Mouse (Mus musculus) intestine, embryonic 15.5 days (tissue): ENCODE data around the gene Hdac4. TPM values are rescaled to one million over a fixed set of nuclear protein-coding genes. Genes with fewer than 3 reads are reported as not detected.

Experiments used
- ATAC-seq: fragments of 200-750 bp; cut with Nextera tagmentation; 2 replicates; pipeline ENCODE4 v1.8.0; 2017; ENCODE audit warnings: moderate TSS enrichment, moderate library complexity
- H3K27ac ChIP-seq: fragments of 300-500 bp; sonication (generic); 2 replicates; pipeline ENCODE4 v1.5.1; 2015; ENCODE audit warnings: mild to moderate bottlenecking, inconsistent platforms
- H3K27me3 ChIP-seq: fragments of 300-500 bp; sonication (generic); replicated peaks from 2 replicates; pipeline ENCODE4 v1.6.1; 2015; ENCODE audit warnings: inconsistent platforms
- H3K36me3 ChIP-seq: fragments of 300-500 bp; sonication (generic); 2 replicates; pipeline ENCODE4 v1.6.1; 2015; ENCODE audit warnings: inconsistent platforms
- H3K4me1 ChIP-seq: fragments of 300-500 bp; sonication (generic); replicated peaks from 2 replicates; pipeline ENCODE4 v1.6.1; 2015; ENCODE audit warnings: inconsistent platforms
- H3K4me2 ChIP-seq: fragments of 300-500 bp; sonication (generic); replicated peaks from 2 replicates; pipeline ENCODE4 v1.6.1; 2015; ENCODE audit warnings: mild to moderate bottlenecking, inconsistent platforms
- H3K4me3 ChIP-seq: fragments of 300-500 bp; sonication (generic); replicated peaks from 2 replicates; pipeline ENCODE4 v1.5.1; 2015; ENCODE audit warnings: inconsistent platforms
- H3K9ac ChIP-seq: fragments of 300-500 bp; sonication (generic); 2 replicates; pipeline ENCODE4 v1.6.1; 2015; ENCODE audit warnings: inconsistent platforms
- H3K9me3 ChIP-seq: fragments of 300-500 bp; sonication (generic); 2 replicates; pipeline ENCODE4 v1.6.1; 2016; ENCODE audit warnings: inconsistent platforms
- WGBS: fragments of 180-500 bp; shearing (Covaris S2); methylation state at CpG from one replicate; pipeline ENCODE4 v1.1.7; 2015; 5-methylcytosine and 5-hydroxymethylcytosine counted together
- polyA plus RNA-seq: library from polyadenylated mRNA; unstranded; fragments of >200 nt; fragmentation: Nextera tagmentation; extraction: Ambion mirVana; gene quantifications from 2 replicates; pipeline ENCODE4 v1.2.1, GENCODE M21; 2015

Gene Hdac4
- polyA plus RNA-seq, 1 experiment from 2014 or later = 12.5 TPM

DNA sequence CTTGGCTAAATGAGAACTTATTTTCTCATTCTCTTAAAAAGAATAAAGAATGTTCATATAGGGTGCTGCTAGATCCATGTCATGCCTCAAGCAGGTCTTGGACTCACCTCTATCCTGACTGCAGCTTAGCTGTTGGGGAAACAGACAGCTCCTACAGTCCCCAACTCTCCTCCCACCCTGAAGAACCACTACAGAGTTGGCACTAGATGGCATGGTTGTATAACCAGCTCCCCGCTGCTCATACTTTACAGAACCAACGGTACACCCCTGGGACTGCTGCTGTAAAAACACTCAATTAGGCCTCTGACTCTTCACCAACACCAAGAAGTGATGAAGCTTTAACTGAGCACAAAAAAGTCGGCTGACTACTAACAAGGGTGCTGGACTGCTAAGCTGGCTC is 235.6 kb downstream of the Hdac4 start:
- no peak for ATAC-seq
- Histone ChIP-seq H3K9ac (no peak overlapping the region), H3K4me2 (no peak overlapping the region), H3K27ac (no peak overlapping the region), H3K4me1 (no peaks in the 10 kb centered on the region), H3K36me3 (peaks cover 11% of the 10 kb centered on the region), H3K27me3 (no peaks in the 10 kb centered on the region), H3K9me3 (no peaks in the 10 kb centered on the region), H3K4me3 (no peak overlapping the region)
- WGBS = 81% methylated on average over 3 of the region's 3 CpGs

DNA sequence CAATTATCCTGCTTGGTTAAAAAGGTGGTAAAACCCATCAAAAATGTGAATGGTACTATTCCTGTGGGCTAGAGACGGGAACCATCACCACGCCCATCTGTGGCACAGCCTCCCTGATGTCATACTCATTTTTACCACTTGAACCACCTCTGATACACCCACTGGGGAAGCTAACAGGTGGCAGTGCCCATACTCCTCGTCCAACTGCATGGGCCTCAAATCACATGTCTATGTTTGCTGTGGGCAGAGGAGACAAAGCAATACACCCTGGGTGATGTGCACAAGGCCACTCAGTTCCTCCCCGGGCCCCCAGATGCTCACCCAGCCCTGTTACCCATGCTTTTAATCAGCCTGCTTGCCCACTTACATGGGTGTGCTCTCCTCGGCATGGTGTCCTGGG is 236.5 kb downstream of the Hdac4 start:
- H3K27ac ChIP-seq = no peak overlapping the region
- H3K9me3 ChIP-seq = no peaks in the 10 kb centered on the region
- H3K4me1 ChIP-seq = no peaks in the 10 kb centered on the region
- no peaks in the 10 kb centered on the region for H3K27me3 ChIP-seq
- WGBS = 89% methylated on average over 5 of the region's 5 CpGs
- no peak overlapping the region for H3K9ac ChIP-seq
- no peak overlapping the region for H3K4me2 ChIP-seq
- peaks cover 15% of the 10 kb centered on the region for H3K36me3 ChIP-seq
- no peak for ATAC-seq
- H3K4me3 ChIP-seq = no peak overlapping the region

DNA sequence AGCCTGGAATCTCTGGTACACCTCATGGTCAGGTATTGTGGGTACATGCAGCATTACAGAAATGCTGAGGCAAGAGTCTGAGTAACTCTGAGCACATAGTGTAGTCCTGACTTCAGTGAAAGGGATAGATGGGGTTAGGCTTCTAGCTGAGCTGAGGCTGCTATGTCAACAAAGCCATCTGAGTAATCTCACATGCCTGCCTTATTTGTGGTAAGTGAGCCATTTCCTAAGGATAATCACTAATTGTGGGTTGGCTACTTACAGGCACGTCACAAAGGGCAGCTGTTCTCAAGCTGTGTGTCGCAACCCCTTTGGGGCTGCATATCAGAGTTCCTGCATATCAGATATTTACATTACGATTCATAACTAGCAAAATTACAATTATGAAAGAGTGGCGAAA is 239.3 kb downstream of the Hdac4 start:
- H3K36me3 ChIP-seq = peaks cover 13% of the 10 kb centered on the region; the same call in 1 of the 2 replicates
- no peak overlapping the region for H3K9ac ChIP-seq
- H3K4me1 ChIP-seq = no peaks in the 10 kb centered on the region

DNA sequence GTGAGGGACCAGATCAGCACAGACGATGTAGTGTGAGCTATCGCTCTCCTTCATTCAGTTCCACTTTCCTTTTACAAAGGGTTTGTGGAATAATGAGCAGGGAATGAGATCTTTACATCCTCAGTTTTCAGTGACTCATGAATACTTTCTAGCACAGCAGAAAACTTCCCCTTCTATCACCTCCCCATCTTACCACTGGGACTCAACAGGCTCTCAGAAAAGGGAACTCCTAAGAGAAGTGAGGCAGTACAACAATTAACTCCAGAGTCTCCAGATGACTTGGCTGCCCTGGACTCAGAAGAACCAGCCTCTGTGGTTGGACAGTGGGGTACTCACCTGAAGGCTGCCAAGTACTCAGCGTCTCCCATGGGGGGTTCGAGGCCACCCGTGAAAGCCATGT is 240.5 kb downstream of the Hdac4 start:
- Histone ChIP-seq H3K9me3 (no peaks in the 10 kb centered on the region), H3K4me2 (no peak overlapping the region), H3K4me1 (no peaks in the 10 kb centered on the region), H3K27ac (no peak overlapping the region), H3K9ac (no peak overlapping the region), H3K36me3 (peaks cover 7% of the 10 kb centered on the region; the same call in 1 of the 2 replicates), H3K4me3 (no peak overlapping the region), H3K27me3 (no peaks in the 10 kb centered on the region)
- ATAC-seq = no peak
- 98% methylated on average over 5 of the region's 5 CpGs for WGBS

More for the DNA sequence above, 239.3 kb downstream of the Hdac4 start:
- no peak for ATAC-seq
- Histone ChIP-seq H3K4me3 (no peak overlapping the region), H3K27ac (no peak overlapping the region), H3K4me2 (no peak overlapping the region), H3K27me3 (no peaks in the 10 kb centered on the region), H3K9me3 (no peaks in the 10 kb centered on the region)
- whole genome bisulfite sequencing = 68% methylated on average over 4 of the region's 4 CpGs

DNA sequence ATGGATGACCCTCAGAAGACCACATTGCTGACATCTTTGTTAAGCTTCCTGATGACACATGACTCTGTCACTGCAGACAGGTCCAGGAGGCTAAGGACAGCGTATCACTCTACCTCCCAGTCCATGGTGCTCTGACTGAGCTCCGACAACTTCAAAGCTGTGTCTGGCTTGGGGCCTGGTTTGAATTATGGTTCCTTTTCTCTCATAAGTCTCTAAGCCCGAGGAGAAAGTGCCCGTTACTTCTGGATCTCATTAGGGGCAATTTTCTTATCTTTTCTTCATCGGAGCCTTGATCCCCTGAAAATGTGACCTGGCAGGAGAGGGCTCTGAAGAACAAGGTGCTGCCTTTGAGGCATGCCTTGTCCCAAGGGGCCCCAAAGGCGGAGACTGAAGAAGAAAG is 242.6 kb downstream of the Hdac4 start:
- Histone ChIP-seq H3K9me3 (no peaks in the 10 kb centered on the region), H3K9ac (no peak overlapping the region), H3K4me3 (no peak overlapping the region), H3K27me3 (no peaks in the 10 kb centered on the region), H3K27ac (no peak overlapping the region), H3K4me2 (no peak overlapping the region), H3K4me1 (no peaks in the 10 kb centered on the region), H3K36me3 (peaks cover 7% of the 10 kb centered on the region; the same call in 1 of the 2 replicates)
- ATAC-seq = no peak
- WGBS = 75% methylated on average over 6 of the region's 6 CpGs

DNA sequence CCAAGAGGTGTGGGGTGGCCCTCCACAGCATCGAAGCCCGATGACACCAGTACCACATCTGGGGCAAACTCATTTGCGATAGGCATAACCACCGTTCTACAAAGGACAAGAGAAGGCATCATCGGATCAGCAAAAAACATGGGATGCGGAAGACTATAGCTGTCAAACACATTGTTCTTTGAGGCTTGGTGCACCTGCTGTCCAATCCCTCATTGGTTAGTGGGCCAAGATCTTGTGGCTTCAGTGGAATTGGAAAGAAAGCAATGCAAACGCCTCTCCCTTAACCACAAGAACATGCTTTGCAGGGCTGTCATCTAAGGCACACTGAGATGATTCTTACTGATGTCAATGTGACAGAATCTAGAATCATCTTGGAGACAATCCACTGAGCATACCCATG is 248.1 kb downstream of the Hdac4 start:
- Histone ChIP-seq H3K4me2 (no peak overlapping the region), H3K4me3 (no peak overlapping the region), H3K9me3 (no peaks in the 10 kb centered on the region), H3K36me3 (peaks cover 3% of the 10 kb centered on the region; the same call in 1 of the 2 replicates), H3K27ac (no peak overlapping the region), H3K4me1 (no peaks in the 10 kb centered on the region), H3K9ac (no peak overlapping the region), H3K27me3 (no peaks in the 10 kb centered on the region)
- 97% methylated on average over 7 of the region's 7 CpGs for WGBS
- ATAC-seq = no peak

DNA sequence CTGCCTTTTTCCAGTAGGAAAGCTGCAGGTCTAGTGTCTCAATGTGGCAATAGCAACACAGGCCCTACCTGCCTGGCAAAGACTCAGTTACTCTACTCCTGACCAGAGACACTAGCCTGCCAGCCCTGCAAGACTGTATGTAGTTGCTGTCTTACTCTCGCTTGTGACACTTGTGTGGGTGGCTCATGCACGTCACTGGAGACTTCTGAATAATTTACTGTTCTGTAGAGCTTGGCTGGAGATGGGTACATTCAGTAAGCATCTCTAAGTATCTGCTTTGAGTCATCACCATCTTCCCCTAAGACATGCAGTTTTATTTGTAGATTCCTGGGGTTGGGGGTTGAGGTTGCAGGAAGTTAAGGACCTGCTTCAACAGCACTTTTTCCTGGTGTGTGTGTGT is 252.9 kb downstream of the Hdac4 start:
- no peaks in the 10 kb centered on the region for H3K9me3 ChIP-seq
- ATAC-seq = no peak
- WGBS = 76% methylated on average over 2 of the region's 2 CpGs
- H3K36me3 ChIP-seq = peaks cover 3% of the 10 kb centered on the region; the same call in 1 of the 2 replicates
- H3K4me3 ChIP-seq = no peak overlapping the region
- no peak overlapping the region for H3K27ac ChIP-seq
- no peaks in the 10 kb centered on the region for H3K27me3 ChIP-seq
- no peak overlapping the region for H3K9ac ChIP-seq
- no peak overlapping the region for H3K4me2 ChIP-seq
- no peaks in the 10 kb centered on the region for H3K4me1 ChIP-seq

DNA sequence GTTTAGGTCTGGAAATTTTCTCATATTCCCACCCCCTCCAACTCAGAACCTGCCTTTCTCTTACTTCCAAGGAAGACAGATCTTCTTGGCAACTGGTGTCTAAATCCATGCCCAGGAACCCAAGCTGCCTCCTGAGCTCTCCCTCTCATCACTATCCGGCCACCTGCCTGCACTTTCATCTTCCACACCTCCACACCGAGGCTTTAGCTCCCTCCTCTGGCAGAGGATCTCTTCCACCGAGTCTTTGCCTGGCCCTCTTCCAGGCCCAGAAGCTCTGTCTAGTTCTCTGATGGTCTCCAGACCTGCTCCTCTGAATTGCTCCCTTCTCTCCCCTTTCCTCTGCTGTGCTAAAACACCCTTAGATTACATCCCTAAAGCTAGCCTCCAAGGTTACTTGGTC is 253.5 kb downstream of the Hdac4 start:
- Histone ChIP-seq H3K27ac (no peak overlapping the region), H3K36me3 (peaks cover 3% of the 10 kb centered on the region; the same call in 1 of the 2 replicates), H3K27me3 (no peaks in the 10 kb centered on the region), H3K9me3 (no peaks in the 10 kb centered on the region), H3K4me3 (no peak overlapping the region), H3K9ac (no peak overlapping the region), H3K4me2 (no peak overlapping the region), H3K4me1 (no peaks in the 10 kb centered on the region)
- ATAC-seq = no peak
- 50% methylated on average over 3 of the region's 3 CpGs for WGBS

DNA sequence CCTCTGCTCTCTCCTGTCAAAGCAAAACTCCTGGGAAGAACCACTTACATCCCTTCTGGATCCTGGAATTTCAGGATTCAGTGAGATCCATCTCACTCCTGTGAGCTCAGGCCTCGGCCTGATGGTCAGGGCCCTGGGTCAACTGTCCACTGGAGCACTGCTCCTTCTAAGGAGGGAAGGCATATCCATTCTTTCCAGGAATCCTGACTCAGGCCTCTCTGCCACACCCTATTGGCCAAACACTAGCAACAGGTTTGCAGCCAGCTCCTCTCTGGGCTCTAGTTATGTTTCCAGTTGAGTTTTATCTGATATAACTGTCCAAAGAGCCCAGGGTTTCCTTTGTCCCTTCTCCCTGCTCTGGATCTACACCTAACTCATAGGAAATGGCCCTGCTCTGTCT is 254.4 kb downstream of the Hdac4 start:
- H3K9me3 ChIP-seq = no peaks in the 10 kb centered on the region

DNA sequence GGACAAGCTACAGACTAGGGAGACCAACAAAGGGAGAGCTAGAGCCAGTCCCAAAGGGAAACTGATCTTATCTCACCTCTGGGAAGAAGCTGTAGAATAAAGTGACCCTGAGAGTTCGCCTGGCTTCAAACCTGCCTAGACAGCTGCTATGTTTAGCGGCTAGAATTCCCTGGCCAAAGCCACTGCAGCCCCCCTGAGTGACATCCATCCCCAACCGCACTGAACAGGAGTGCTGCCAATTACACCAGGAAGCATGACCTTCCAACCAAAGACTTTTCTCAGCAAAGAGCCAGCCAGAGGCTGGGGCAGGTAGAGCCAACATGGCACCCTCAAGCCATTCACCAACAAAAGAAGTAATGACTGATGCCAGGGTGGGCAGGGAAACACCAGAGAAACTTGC is 260.3 kb downstream of the Hdac4 start:
- no peak overlapping the region for H3K27ac ChIP-seq
- H3K9ac ChIP-seq = no peak overlapping the region
- no peaks in the 10 kb centered on the region for H3K9me3 ChIP-seq
- H3K36me3 ChIP-seq = no peaks in the 10 kb centered on the region
- no peak overlapping the region for H3K4me3 ChIP-seq
- no peaks in the 10 kb centered on the region for H3K4me1 ChIP-seq
- no peak for ATAC-seq
- 85% methylated on average over 3 of the region's 3 CpGs for WGBS
- no peak overlapping the region for H3K4me2 ChIP-seq
- H3K27me3 ChIP-seq = no peaks in the 10 kb centered on the region

More for the DNA sequence above, 254.4 kb downstream of the Hdac4 start:
- Histone ChIP-seq H3K36me3 (peaks cover 3% of the 10 kb centered on the region; the same call in 1 of the 2 replicates), H3K4me1 (no peaks in the 10 kb centered on the region), H3K27me3 (no peaks in the 10 kb centered on the region), H3K27ac (no peak overlapping the region), H3K4me2 (no peak overlapping the region), H3K4me3 (no peak overlapping the region), H3K9ac (no peak overlapping the region)
- 95% methylated on average over 1 of the region's 1 CpGs for WGBS
- ATAC-seq = no peak

DNA sequence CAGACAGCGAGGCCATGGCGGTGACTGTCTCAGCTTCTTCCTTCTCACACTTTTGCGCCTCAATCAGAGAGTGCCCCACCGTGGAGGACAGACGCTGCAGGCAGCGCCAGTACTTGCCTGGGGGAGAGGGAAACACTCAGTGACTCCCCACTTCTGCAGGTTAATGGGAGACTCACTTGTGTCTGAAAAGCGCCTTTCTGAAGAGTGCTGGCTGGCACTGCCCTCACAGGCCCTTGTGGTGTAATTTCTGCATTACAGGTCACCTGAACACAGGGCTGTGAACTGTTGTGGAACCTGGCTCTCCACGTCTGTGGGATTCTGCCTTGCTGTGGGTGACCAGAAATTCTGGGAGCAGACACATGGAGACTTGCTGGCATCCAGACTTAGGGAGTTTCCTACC is 261.8 kb downstream of the Hdac4 start:
- H3K36me3 ChIP-seq = no peaks in the 10 kb centered on the region
- 92% methylated on average over 8 of the region's 8 CpGs for WGBS

DNA sequence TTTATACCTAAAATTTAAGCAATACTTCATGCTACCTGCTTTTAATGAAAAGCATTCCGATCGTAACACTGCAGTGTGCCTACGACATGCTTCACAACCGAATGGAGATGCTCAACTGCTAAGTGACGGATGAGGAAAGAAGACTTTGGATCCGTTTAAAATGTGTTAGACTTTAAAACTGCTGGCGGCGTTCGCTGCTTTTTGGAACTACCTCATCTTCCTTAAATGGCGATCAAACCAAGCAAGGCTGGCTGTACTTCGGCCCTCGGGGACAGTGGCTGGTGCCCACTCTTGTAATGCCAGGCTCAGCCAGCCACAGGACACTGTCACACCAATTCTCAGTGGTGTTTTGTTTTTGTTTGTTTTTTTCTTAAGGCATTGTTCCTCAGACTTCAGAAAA is 263.3 kb downstream of the Hdac4 start:
- Histone ChIP-seq H3K27me3 (no peaks in the 10 kb centered on the region), H3K4me1 (0 out of 2 replicates have a peak, but pooled peaks cover 2% of the 10 kb centered on the region), H3K36me3 (no peaks in the 10 kb centered on the region), H3K9ac (no peak overlapping the region), H3K27ac (no peak overlapping the region), H3K4me2 (no peak overlapping the region), H3K9me3 (no peaks in the 10 kb centered on the region), H3K4me3 (no peak overlapping the region)
- 90% methylated on average over 12 of the region's 12 CpGs for WGBS
- no peak for ATAC-seq

More for the DNA sequence above, 261.8 kb downstream of the Hdac4 start:
- Histone ChIP-seq H3K27ac (no peak overlapping the region), H3K4me2 (no peak overlapping the region), H3K9ac (no peak overlapping the region), H3K4me3 (no peak overlapping the region), H3K9me3 (no peaks in the 10 kb centered on the region), H3K4me1 (no peaks in the 10 kb centered on the region), H3K27me3 (no peaks in the 10 kb centered on the region)
- ATAC-seq = no peak

DNA sequence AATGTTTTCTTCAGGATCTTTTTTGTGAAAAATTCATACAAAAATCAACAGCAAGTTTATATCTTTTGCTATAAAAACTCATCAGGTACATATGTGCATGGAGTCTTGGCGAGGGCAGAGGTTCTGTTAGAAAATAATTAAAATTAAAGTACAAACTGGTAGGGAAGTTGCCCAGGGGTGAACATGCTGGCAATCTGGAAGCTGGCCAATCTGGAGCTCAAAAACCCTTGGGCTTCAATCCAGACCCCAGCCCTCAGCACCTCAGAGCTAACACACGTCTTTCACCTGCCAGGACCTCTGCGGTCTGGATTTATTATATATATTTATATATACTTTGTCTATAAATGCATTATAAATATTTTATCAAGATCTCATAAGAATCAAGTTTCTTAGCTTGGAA is 263.7 kb downstream of the Hdac4 start:
- H3K36me3 ChIP-seq = no peaks in the 10 kb centered on the region
- H3K4me1 ChIP-seq = 0 out of 2 replicates have a peak, but pooled peaks cover 2% of the 10 kb centered on the region
- no peak for ATAC-seq
- WGBS = 89% methylated on average over 3 of the region's 3 CpGs
- no peak overlapping the region for H3K4me2 ChIP-seq
- no peak overlapping the region for H3K4me3 ChIP-seq
- no peak overlapping the region for H3K9ac ChIP-seq
- H3K27ac ChIP-seq = no peak overlapping the region
- no peaks in the 10 kb centered on the region for H3K27me3 ChIP-seq
- no peaks in the 10 kb centered on the region for H3K9me3 ChIP-seq
